Mouse (Mus musculus): Measurements from ENCODE around the gene Tenm3. TPM values are rescaled to one million over a fixed set of nuclear protein-coding genes. Genes with fewer than 3 reads are reported as not detected.

Tenm3 gene
- polyA plus RNA-seq, 1 experiment from 2014 or later = 36.8 TPM

DNA sequence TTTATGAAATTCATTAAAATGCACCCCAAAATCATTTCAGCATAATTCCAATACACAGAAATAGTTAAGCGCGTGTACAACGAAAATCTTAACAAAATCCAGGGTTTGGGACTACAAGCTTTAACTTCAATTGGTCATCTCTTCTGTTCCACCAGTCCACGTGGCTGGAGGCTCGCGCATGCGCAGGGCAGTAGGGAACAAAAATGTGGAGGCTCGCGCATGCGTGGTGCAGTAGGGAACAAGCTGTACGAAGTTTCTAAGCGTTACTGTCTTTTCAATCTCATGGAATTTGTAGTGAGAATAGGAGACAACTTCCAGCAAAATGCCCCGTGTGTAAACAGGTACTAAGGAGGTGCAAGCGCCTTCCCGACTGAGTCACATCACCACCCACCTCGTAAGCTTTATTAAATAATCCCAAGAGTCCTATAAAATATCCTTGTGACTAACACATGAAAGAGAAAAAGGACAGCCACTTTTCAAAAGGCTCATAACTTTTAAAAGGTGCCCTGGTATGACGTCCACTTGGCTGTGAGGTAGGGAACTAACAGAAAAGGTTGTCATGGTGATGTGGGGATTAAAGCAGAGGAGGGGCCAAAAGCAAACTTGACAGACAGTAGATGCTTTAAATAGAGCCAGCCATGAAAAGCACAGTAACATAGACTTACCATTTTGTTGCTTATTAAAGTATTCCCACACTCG is 353.7 kb downstream of the Tenm3 start:
- Histone ChIP-seq H3K9me3 (no peaks in the 10 kb centered on the region), H3K27ac (no peak overlapping the region), H3K4me2 (replicated peaks) (no peak overlapping the region), H3K4me1 (0 out of 2 replicates have a peak, but pooled peaks cover 3% of the 10 kb centered on the region), H3K9ac (no peak overlapping the region), H3K4me3 (no peak overlapping the region), H3K27me3 (replicated peaks) (no peaks in the 10 kb centered on the region), H3K36me3 (no peaks in the 10 kb centered on the region)
- ATAC-seq (ENCODE audit: low FRiP score, low read depth) = no peak
- 81% methylated on average over 18 of the region's 18 CpGs for WGBS

GRCm38 (mm10) chr8:48489417-48489816 is 354.3 kb downstream of the Tenm3 start:
- Histone ChIP-seq H3K36me3 (no peaks in the 10 kb centered on the region), H3K4me1 (0 out of 2 replicates have a peak, but pooled peaks cover 3% of the 10 kb centered on the region), H3K9me3 (no peaks in the 10 kb centered on the region), H3K27ac (no peak overlapping the region), H3K4me3 (no peak overlapping the region), H3K27me3 (replicated peaks) (no peaks in the 10 kb centered on the region), H3K4me2 (replicated peaks) (no peak overlapping the region), H3K9ac (no peak overlapping the region)
- no peak for ATAC-seq (ENCODE audit: low FRiP score, low read depth)
- WGBS = 86% methylated on average over 4 of the region's 4 CpGs

GRCm38 (mm10) chr8:48488809-48489208 is 354.9 kb downstream of the Tenm3 start:
- H3K9ac ChIP-seq = no peak overlapping the region
- H3K9me3 ChIP-seq = no peaks in the 10 kb centered on the region
- WGBS = 86% methylated on average over 7 of the region's 7 CpGs
- no peak overlapping the region for H3K4me3 ChIP-seq
- H3K27ac ChIP-seq = no peak overlapping the region
- no peak for ATAC-seq (ENCODE audit: low FRiP score, low read depth)
- peaks cover 5% of the 10 kb centered on the region; the same call in 1 of the 2 replicates for H3K4me1 ChIP-seq
- H3K27me3 ChIP-seq (replicated peaks) = no peaks in the 10 kb centered on the region
- H3K4me2 ChIP-seq (replicated peaks) = no peak overlapping the region
- H3K36me3 ChIP-seq = no peaks in the 10 kb centered on the region

GRCm38 (mm10) chr8:48484143-48484542 is 359.6 kb downstream of the Tenm3 start:
- Histone ChIP-seq H3K4me2 (replicated peaks) (no peak overlapping the region), H3K36me3 (no peaks in the 10 kb centered on the region), H3K9me3 (no peaks in the 10 kb centered on the region), H3K9ac (no peak overlapping the region), H3K27ac (no peak overlapping the region), H3K4me3 (no peak overlapping the region), H3K4me1 (peaks cover 12% of the 10 kb centered on the region; the same call in 1 of the 2 replicates), H3K27me3 (replicated peaks) (no peaks in the 10 kb centered on the region)
- WGBS = 44% methylated on average over 5 of the region's 5 CpGs
- no peak for ATAC-seq (ENCODE audit: low FRiP score, low read depth)

- 76% methylated on average over 33 of the region's 33 CpGs for WGBS
- no peak overlapping the region for H3K27ac ChIP-seq
- peaks cover 15% of the 10 kb centered on the region; the same call in 1 of the 2 replicates for H3K4me1 ChIP-seq
- H3K9ac ChIP-seq = no peak overlapping the region
- H3K4me3 ChIP-seq = no peak overlapping the region
- ATAC-seq (ENCODE audit: low FRiP score, low read depth) = no peak; the same call in 1 of the 2 replicates
- H3K27me3 ChIP-seq (replicated peaks) = no peaks in the 10 kb centered on the region
- H3K36me3 ChIP-seq = no peaks in the 10 kb centered on the region
- H3K4me2 ChIP-seq (replicated peaks) = 0 out of 2 replicates have a peak overlapping the region, but pooled peaks have one; percentile 20
- H3K9me3 ChIP-seq = no peaks in the 10 kb centered on the region
These were observed 361.8 kb downstream of the Tenm3 start for GRCm38 (mm10) chr8:48481709-48482671.

DNA sequence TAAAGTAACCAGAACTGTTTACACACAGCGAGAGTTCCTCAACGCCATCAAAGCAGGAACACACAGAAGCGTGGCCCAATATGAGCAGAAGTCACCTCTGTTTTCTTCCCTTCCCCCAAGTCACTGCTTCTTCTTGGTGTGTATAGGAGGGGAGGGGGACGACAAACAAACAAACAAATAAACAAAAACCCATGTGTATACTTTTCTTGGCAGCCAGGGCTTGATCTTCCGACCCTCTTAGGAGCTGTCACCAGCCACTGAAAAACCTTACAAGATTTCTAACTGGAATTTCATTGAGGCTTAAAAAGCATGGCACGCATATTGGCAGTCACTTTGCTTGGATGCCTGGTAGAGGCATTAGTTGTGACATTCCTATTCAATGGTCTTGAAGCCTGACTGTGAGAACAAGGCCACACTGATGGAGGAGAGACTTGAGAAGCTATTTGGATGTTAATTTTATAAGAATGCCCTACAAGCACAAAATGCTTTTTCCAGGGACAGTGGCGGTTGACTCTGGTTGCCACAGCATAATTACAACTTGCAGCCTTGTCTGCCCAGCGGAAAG is 366.3 kb downstream of the Tenm3 start:
- peak; percentile 49; the same call in 1 of the 2 replicates for ATAC-seq (ENCODE audit: low FRiP score, low read depth)
- H3K27me3 ChIP-seq (replicated peaks) = no peaks in the 10 kb centered on the region
- no peak overlapping the region for H3K4me3 ChIP-seq
- H3K9ac ChIP-seq = no peak overlapping the region
- WGBS = 49% methylated on average over 8 of the region's 8 CpGs
- H3K4me2 ChIP-seq (replicated peaks) = no peak overlapping the region
- no peaks in the 10 kb centered on the region for H3K9me3 ChIP-seq
- H3K4me1 ChIP-seq = peaks cover 12% of the 10 kb centered on the region; the same call in 1 of the 2 replicates
- H3K27ac ChIP-seq = no peak overlapping the region
- no peaks in the 10 kb centered on the region for H3K36me3 ChIP-seq

DNA sequence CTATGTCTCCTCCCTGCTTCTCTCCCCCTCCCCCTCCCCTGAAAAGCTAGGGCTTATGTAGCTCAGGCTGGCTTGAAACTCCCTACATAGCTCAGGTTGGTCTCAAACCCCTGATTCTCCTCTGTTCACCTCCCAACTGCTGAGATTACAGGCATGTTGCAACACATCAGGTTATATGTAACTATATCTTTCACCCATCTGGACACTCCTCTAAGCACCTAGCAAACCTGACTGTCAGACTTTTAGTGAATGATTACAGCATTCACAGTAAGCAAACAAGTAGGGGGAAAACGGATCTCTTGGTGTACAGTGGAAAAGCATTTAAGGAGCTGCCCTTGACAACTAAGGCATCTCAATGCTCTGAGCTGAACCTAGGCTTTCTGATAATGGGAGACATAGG is 366.9 kb downstream of the Tenm3 start:
- ATAC-seq (ENCODE audit: low FRiP score, low read depth) = no peak
- no peak overlapping the region for H3K27ac ChIP-seq
- H3K4me1 ChIP-seq = peaks cover 6% of the 10 kb centered on the region; the same call in 1 of the 2 replicates
- no peaks in the 10 kb centered on the region for H3K9me3 ChIP-seq
- H3K36me3 ChIP-seq = no peaks in the 10 kb centered on the region
- no peak overlapping the region for H3K9ac ChIP-seq
- no peak overlapping the region for H3K4me2 ChIP-seq (replicated peaks)
- WGBS = 56% methylated on average over 1 of the region's 1 CpGs
- no peaks in the 10 kb centered on the region for H3K27me3 ChIP-seq (replicated peaks)
- no peak overlapping the region for H3K4me3 ChIP-seq

DNA sequence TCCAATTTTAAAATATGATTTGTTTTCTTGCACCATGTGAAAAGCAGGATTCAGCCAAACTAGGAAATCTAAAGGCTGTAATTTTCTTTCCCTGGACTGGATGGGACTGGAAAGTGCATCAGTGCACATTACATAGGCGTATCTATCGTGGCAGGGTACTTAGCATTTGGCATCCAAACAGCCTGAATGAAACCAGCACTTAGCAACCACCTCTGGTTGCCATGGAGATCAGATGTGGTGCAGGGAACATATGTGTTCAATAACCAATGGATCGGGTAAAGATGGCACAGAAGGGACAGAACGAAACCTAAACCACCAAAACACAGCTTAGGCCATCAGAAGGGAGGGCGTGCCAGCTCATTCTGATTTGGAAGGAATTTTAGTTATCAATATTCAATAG is 376.1 kb downstream of the Tenm3 start:
- no peak for ATAC-seq (ENCODE audit: low FRiP score, low read depth)
- H3K4me2 ChIP-seq (replicated peaks) = no peak overlapping the region
- no peak overlapping the region for H3K4me3 ChIP-seq
- peaks cover 3% of the 10 kb centered on the region for H3K4me1 ChIP-seq
- H3K9ac ChIP-seq = no peak overlapping the region
- H3K36me3 ChIP-seq = no peaks in the 10 kb centered on the region
- H3K27me3 ChIP-seq (replicated peaks) = no peaks in the 10 kb centered on the region
- no peaks in the 10 kb centered on the region for H3K9me3 ChIP-seq
- 72% methylated on average over 5 of the region's 5 CpGs for WGBS
- no peak overlapping the region for H3K27ac ChIP-seq

DNA sequence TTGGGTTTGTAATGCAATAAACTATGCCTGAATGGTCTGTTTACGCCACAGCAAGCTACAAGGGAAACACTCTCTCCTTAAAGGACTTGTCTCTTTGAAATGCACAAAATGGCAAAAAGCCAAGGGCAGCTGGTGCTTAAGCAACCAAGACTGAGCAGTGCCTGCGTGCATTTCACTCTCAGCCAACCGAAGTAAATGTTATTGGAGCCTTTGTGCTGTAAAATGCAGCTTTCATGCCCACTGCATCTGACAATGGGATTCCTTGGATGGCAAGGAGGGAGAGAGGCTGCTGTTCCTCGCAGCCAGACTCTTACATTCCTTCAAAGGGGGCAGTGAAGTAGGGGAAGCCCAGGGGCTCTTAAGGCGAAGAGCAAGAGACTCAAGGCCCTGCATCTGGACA is 385.4 kb downstream of the Tenm3 start:
- H3K4me3 ChIP-seq = no peak overlapping the region
- peaks cover 34% of the 10 kb centered on the region for H3K4me1 ChIP-seq
- H3K27me3 ChIP-seq (replicated peaks) = no peaks in the 10 kb centered on the region
- no peak overlapping the region for H3K4me2 ChIP-seq (replicated peaks)
- H3K9me3 ChIP-seq = no peaks in the 10 kb centered on the region
- no peaks in the 10 kb centered on the region for H3K36me3 ChIP-seq
- H3K27ac ChIP-seq = 0 out of 2 replicates have a peak overlapping the region, but pooled peaks have one; percentile 42
- 8% methylated on average over 5 of the region's 5 CpGs for WGBS
- ATAC-seq (ENCODE audit: low FRiP score, low read depth) = peak; percentile 91
- H3K9ac ChIP-seq = no peak overlapping the region

DNA sequence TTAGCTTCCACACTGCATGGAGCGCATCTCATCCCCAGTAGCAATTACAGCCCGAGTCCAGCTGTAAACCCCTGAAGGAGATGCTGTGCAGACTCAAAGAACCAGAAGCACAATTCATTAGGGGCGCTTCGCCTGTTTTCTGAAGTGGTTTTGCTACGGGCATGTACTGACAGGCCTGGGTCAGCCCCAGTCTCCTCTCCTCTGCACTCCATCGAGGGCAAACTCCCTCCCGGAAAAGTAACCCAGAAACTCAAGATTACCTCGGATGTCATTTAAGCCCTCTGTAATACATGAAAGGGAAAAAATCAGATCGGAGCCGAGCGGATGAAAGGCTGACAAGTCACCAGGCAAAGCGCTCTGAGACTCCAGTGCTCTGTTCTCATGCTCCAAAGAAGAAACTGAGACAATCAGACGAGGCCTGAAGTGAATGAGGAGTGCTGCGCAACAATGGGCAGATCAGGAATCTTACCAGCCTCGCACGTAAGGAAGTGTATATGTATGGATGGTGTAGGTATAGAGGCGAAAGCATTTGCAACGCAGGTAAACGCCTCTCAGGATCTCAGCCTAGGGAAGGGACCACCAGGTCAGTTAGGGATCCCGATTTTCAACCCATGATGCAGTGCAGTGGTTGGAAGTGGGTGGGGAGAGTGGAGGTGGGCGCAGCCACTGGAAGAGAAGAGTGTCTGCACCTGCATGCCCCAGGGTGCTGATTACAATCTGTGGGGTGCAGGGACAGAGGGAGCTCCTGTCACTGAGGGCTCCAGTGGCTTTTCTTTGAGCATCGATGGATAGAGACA is 387.2 kb downstream of the Tenm3 start:
- Histone ChIP-seq H3K9me3 (no peaks in the 10 kb centered on the region), H3K9ac (no peak overlapping the region), H3K36me3 (no peaks in the 10 kb centered on the region), H3K4me1 (peaks cover 34% of the 10 kb centered on the region), H3K4me2 (replicated peaks) (peak overlapping the region; percentile 48), H3K27me3 (replicated peaks) (no peaks in the 10 kb centered on the region), H3K27ac (no peak overlapping the region), H3K4me3 (no peak overlapping the region)
- WGBS = 23% methylated on average over 22 of the region's 22 CpGs
- peak; percentile 14; the same call in 1 of the 2 replicates for ATAC-seq (ENCODE audit: low FRiP score, low read depth)

- no peaks in the 10 kb centered on the region for H3K9me3 ChIP-seq
- H3K4me1 ChIP-seq = peaks cover 24% of the 10 kb centered on the region
- H3K36me3 ChIP-seq = no peaks in the 10 kb centered on the region
- H3K4me3 ChIP-seq = no peak overlapping the region
- H3K27me3 ChIP-seq (replicated peaks) = no peaks in the 10 kb centered on the region
- H3K4me2 ChIP-seq (replicated peaks) = no peak overlapping the region
- no peak overlapping the region for H3K9ac ChIP-seq
- H3K27ac ChIP-seq = no peak overlapping the region
- no peak for ATAC-seq (ENCODE audit: low FRiP score, low read depth)
- WGBS = 58% methylated on average over 7 of the region's 7 CpGs
These were observed 392.5 kb downstream of the Tenm3 start for GRCm38 (mm10) chr8:48451247-48451635.
